35 mouse cellular contexts compared by ENCODE assay signal in the genomic region with DNA sequence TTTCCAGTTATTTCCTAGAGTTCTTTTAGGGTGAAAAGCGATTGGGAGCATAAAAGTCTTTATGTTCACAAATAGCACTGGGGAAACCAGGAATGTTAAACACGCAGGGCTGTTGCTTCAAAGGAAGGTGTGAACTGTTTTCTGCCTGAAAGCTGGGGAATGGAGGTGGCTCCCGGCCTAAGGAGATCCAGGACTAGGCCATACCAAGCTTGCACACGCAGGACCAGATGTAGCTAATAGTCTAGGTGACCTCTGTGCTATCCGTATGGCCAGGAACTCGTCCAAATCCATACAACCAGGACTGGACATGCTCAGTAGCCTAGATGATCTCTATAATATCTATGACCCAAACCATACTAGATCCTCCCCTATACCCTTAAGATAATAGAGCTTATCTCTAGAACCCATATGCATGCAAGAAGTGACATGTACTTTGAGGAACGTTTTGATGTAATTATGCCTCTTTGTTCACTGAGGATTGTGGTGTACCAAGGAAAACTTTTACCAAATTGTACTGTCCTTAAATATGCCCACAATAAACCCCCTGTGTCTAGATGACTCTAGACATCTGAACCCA. TPM values are rescaled to one million over a fixed set of nuclear protein-coding genes. Genes with fewer than 3 reads are reported as not detected.
A peak's percentile ranks its signal among the peaks of the same experiment; 100 is the strongest.
DNase-seq lines count a peak whose midpoint lies in the region; ATAC-seq and TF ChIP-seq lines count a peak whose summit lies in the region.
"Had no signal": no experiment of that assay in that cellular context is flagged by ENCODE, and none has a peak within 500 bp of the region (broad histone marks: within the 10 kb centered on the region; RNA-seq: fewer than 3 reads in every experiment).

No protein-coding gene starts in this region.

- no peaks in the 10 kb centered on the region for H3K4me1 ChIP-seq in liver, embryonic 11.5 days (replicated peaks; ENCODE audit: control insufficient read depth, insufficient read depth, low read length)
- H3K4me1 ChIP-seq in G1E (ENCODE audit: insufficient read depth, low read depth, low read length) = peaks cover 9% of the 10 kb centered on the region; the same call in 1 of the 2 replicates
- H3K4me1 ChIP-seq in liver, embryonic 15.5 days (replicated peaks) = peaks cover 8% of the 10 kb centered on the region
- no peaks in the 10 kb centered on the region for H3K4me1 ChIP-seq in forebrain, embryonic 16.5 days (replicated peaks; ENCODE audit: control insufficient read depth, insufficient read depth, low read length)
- H3K4me1 ChIP-seq in cerebellum, adult 2 months (ENCODE audit: control insufficient read depth, insufficient read depth, low read length) = no peaks in the 10 kb centered on the region
- H3K4me1 ChIP-seq: embryonic facial prominence, embryonic 10.5 days; embryonic facial prominence, embryonic 13.5 days; forebrain, embryonic 10.5 days; forebrain, embryonic 13.5 days; heart, embryonic 10.5 days; heart, embryonic 13.5 days had no signal

- TF ChIP-seq CTCF in G1E (IDR thresholded peaks at IDR 0.05; ENCODE audit: low read depth, low read length) = no peak
- TF ChIP-seq CTCF in cerebellum, adult 2 months (IDR thresholded peaks at IDR 0.05; ENCODE audit: borderline replicate concordance, insufficient read depth, low read depth, low read length) = no peak

- H3K9ac ChIP-seq in liver, embryonic 11.5 days (ENCODE audit: low read depth, low read length) = no peak overlapping the region
- H3K9ac ChIP-seq in liver, embryonic 15.5 days = no peak overlapping the region
- H3K9ac ChIP-seq in forebrain, embryonic 16.5 days (replicated peaks; ENCODE audit: low read depth, low read length) = no peak overlapping the region
- H3K9ac ChIP-seq: embryonic facial prominence, embryonic 13.5 days; forebrain, embryonic 13.5 days; forebrain, postnatal 0 days; heart, embryonic 13.5 days; hindbrain, embryonic 14.5 days had no signal

- 87% methylated on average over 7 of the region's 7 CpGs for WGBS in liver, embryonic 11.5 days
- WGBS in liver, embryonic 15.5 days (ENCODE audit: insufficient replicate concordance) = 60% methylated on average over 7 of the region's 7 CpGs
- 94% methylated on average over 7 of the region's 7 CpGs for WGBS in forebrain, embryonic 16.5 days
- WGBS in cerebellum, adult 2 months = 96% methylated on average over 7 of the region's 7 CpGs

- H3K9me3 ChIP-seq in liver, embryonic 11.5 days (ENCODE audit: control insufficient read depth, low read length) = no peaks in the 10 kb centered on the region
- H3K9me3 ChIP-seq in G1E (replicated peaks) = no peaks in the 10 kb centered on the region
- no peaks in the 10 kb centered on the region for H3K9me3 ChIP-seq in liver, embryonic 15.5 days (replicated peaks)
- H3K9me3 ChIP-seq in forebrain, embryonic 16.5 days (ENCODE audit: control insufficient read depth, low read length) = no peaks in the 10 kb centered on the region
- H3K9me3 ChIP-seq: embryonic facial prominence, embryonic 10.5 days; embryonic facial prominence, embryonic 13.5 days; forebrain, embryonic 10.5 days; forebrain, embryonic 13.5 days; heart, embryonic 10.5 days; heart, embryonic 13.5 days had no signal

- no peaks in the 10 kb centered on the region for H3K27me3 ChIP-seq in liver, embryonic 11.5 days (replicated peaks; ENCODE audit: control insufficient read depth, insufficient read depth, low read length)
- H3K27me3 ChIP-seq in G1E (ENCODE audit: insufficient read depth, low read length) = no peaks in the 10 kb centered on the region
- H3K27me3 ChIP-seq in liver, embryonic 15.5 days = no peaks in the 10 kb centered on the region
- no peaks in the 10 kb centered on the region for H3K27me3 ChIP-seq in forebrain, embryonic 16.5 days (replicated peaks; ENCODE audit: control insufficient read depth, insufficient read depth, low read length)
- H3K27me3 ChIP-seq in cerebellum, adult 2 months (ENCODE audit: control insufficient read depth, insufficient read depth, low read length) = no peaks in the 10 kb centered on the region
- H3K27me3 ChIP-seq: embryonic facial prominence, embryonic 13.5 days; forebrain, embryonic 13.5 days; heart, embryonic 13.5 days had no signal

- no peak for DNase-seq in liver, embryonic 11.5 days (ENCODE audit: low spot score)
- DNase-seq in liver = no peak
- DNase-seq in G1E (ENCODE audit: low spot score) = no peak
- no peak for DNase-seq in gastrocnemius, adult 18-20 months (ENCODE audit: low spot score)
- DNase-seq in cerebellum, adult 2 months = no peak
- DNase-seq: adrenal gland, adult 8-10 months; adrenal gland, postnatal 25 days; cerebellum, adult 18-20 months; cerebellum, adult 9-11 months; cerebellum, postnatal 36 days; embryo, embryonic 11 days; forebrain, postnatal 0 days; gastrocnemius, postnatal 10 days; gastrocnemius, postnatal 36 days; heart, adult 2 months; heart, postnatal 14 days; heart, postnatal 4 days had no signal

- H3K4me2 ChIP-seq in liver, embryonic 11.5 days = no peak overlapping the region
- no peak overlapping the region for H3K4me2 ChIP-seq in liver, embryonic 15.5 days
- H3K4me2 ChIP-seq in forebrain, embryonic 16.5 days (ENCODE audit: low read length) = no peak overlapping the region
- H3K4me2 ChIP-seq: embryonic facial prominence, embryonic 13.5 days; forebrain, embryonic 13.5 days; heart, embryonic 13.5 days; hindbrain, embryonic 14.5 days had no signal

- H3K4me3 ChIP-seq in liver, embryonic 11.5 days (ENCODE audit: low read depth, low read length) = no peak overlapping the region
- no peak overlapping the region for H3K4me3 ChIP-seq in G1E (ENCODE audit: low read depth, low read length)
- no peak overlapping the region for H3K4me3 ChIP-seq in liver, embryonic 15.5 days (replicated peaks)
- no peak overlapping the region for H3K4me3 ChIP-seq in forebrain, embryonic 16.5 days (replicated peaks; ENCODE audit: low read length)
- H3K4me3 ChIP-seq in cerebellum, adult 2 months (replicated peaks; ENCODE audit: insufficient read depth, low read depth, low read length) = no peak overlapping the region
- H3K4me3 ChIP-seq: embryonic facial prominence, embryonic 10.5 days; embryonic facial prominence, embryonic 13.5 days; erythroblast, embryonic 14.5 days; forebrain, embryonic 10.5 days; forebrain, embryonic 13.5 days; heart, adult 2 months; heart, embryonic 10.5 days; heart, embryonic 13.5 days had no signal

- peaks cover 6% of the 10 kb centered on the region; the same call in 1 of the 2 replicates for H3K36me3 ChIP-seq in liver, embryonic 11.5 days (ENCODE audit: control insufficient read depth, insufficient read depth, low read length)
- peaks cover 48% of the 10 kb centered on the region for H3K36me3 ChIP-seq in G1E (replicated peaks)
- peaks cover 31% of the 10 kb centered on the region for H3K36me3 ChIP-seq in liver, embryonic 15.5 days (replicated peaks)
- peaks cover 16% of the 10 kb centered on the region for H3K36me3 ChIP-seq in forebrain, embryonic 16.5 days (ENCODE audit: control insufficient read depth, insufficient read depth)

- no peak overlapping the region for H3K27ac ChIP-seq in liver, embryonic 11.5 days (ENCODE audit: low read depth, low read length)
- no peak overlapping the region for H3K27ac ChIP-seq in liver, embryonic 15.5 days (replicated peaks)
- no peak overlapping the region for H3K27ac ChIP-seq in forebrain, embryonic 16.5 days (ENCODE audit: low read length)
- H3K27ac ChIP-seq in cerebellum, adult 2 months (ENCODE audit: insufficient read depth, low read length) = no peak overlapping the region
- H3K27ac ChIP-seq: embryonic facial prominence, embryonic 10.5 days; embryonic facial prominence, embryonic 13.5 days; forebrain, embryonic 10.5 days; forebrain, embryonic 13.5 days; heart, adult 2 months; heart, embryonic 10.5 days; heart, embryonic 13.5 days; hindbrain, embryonic 14.5 days; hindbrain, postnatal 0 days had no signal

- no peak for TF ChIP-seq POLR2A in cerebellum, adult 2 months (IDR thresholded peaks at IDR 0.05; ENCODE audit: borderline replicate concordance, insufficient read depth, low read length)

- ATAC-seq in liver, embryonic 11.5 days (replicated peaks; ENCODE audit: low FRiP score) = peak; percentile 77
- ATAC-seq in G1E (ENCODE audit: extremely low read depth, insufficient number of reproducible peaks, low FRiP score, poor library complexity, severe bottlenecking) = peak; percentile 22
- peak; percentile 42 for ATAC-seq in erythroid progenitor cell, adult 5-6 weeks (replicated peaks; ENCODE audit: low FRiP score, poor library complexity, severe bottlenecking)
- ATAC-seq in liver, embryonic 15.5 days (ENCODE audit: insufficient read depth) = peak; percentile 71
- ATAC-seq in forebrain, embryonic 16.5 days = no peak
- ATAC-seq: activated CD4-positive, CD25-positive, alpha-beta regulatory T cell, adult 4 months; forebrain, embryonic 13.5 days; forebrain, postnatal 0 days; hindbrain, postnatal 0 days; inflammation-experienced regulatory T-cells, adult 6 months had no signal

RNA-seq across cellular contexts. Expression of gene Fhl5, which starts 15.2 kb away (rescaled TPM):
- polyA plus RNA-seq in liver, embryonic 11.5 days (2014; fragmentation: Nextera tagmentation; extraction: Ambion mirVana) = not detected in 2 replicates
- total RNA-seq in G1E (2014; fragmentation: Nextera tagmentation) (not detected in 2 replicates), G1E (2017) (0.17 and 0.22 TPM in 2 replicates)
- not detected in 2 replicates for polyA plus RNA-seq in G1E (2012)
- not detected in 2 replicates for total RNA-seq in erythroid progenitor cell, adult 5-6 weeks (2015; ENCODE audit: low replicate concordance)
- total RNA-seq in erythroid progenitor cell, adult 5-6 weeks (2017; ENCODE audit: low replicate concordance) = not detected in 2 replicates
- not detected in 2 replicates for polyA plus RNA-seq in liver, embryonic 15.5 days (2015; fragmentation: Nextera tagmentation; extraction: Ambion mirVana)
- 1 to 10 TPM; 6.4 to 7.1 TPM for total RNA-seq in gastrocnemius, adult 18-20 months (2021)
- not detected in 2 replicates for polyA plus RNA-seq in forebrain, embryonic 16.5 days (2015; fragmentation: Nextera tagmentation; extraction: Ambion mirVana)
- 0.16 and 0.28 TPM in 2 replicates for polyA plus RNA-seq in cerebellum, adult 2 months (2012; rRNA removed)
- total RNA-seq: ES-E14; forebrain, postnatal 0 days; granulocyte monocyte progenitor cell, adult 5-6 weeks had no signal
- polyA plus RNA-seq: activated CD4-positive, CD25-positive, alpha-beta regulatory T cell, adult 4 months; embryonic facial prominence, embryonic 10.5 days; embryonic facial prominence, embryonic 13.5 days; erythroblast, embryonic 14.5 days; forebrain, embryonic 10.5 days; forebrain, embryonic 13.5 days; forebrain, postnatal 0 days; heart, embryonic 10.5 days; heart, embryonic 13.5 days; heart, embryonic 16.5 days; hindbrain, embryonic 11.5 days; inflammation-experienced regulatory T-cells, adult 6 months had no signal

RNA-seq across cellular contexts. Expression of gene Ufl1, which starts 23.7 kb away (rescaled TPM):
- 31.1 and 35.4 TPM in 2 replicates for polyA plus RNA-seq in liver, embryonic 11.5 days (2014; fragmentation: Nextera tagmentation; extraction: Ambion mirVana)
- 34.2 and 36.6 TPM in 2 replicates for total RNA-seq in G1E (2014; fragmentation: Nextera tagmentation)
- total RNA-seq in G1E (2017) = 22.9 and 26.1 TPM in 2 replicates
- 1.8 and 2.3 TPM in 2 replicates for polyA plus RNA-seq in G1E (2012)
- total RNA-seq in erythroid progenitor cell, adult 5-6 weeks (2015; ENCODE audit: low replicate concordance) = 4.7 and 7.5 TPM in 2 replicates
- 2.6 and 3.0 TPM in 2 replicates for total RNA-seq in erythroid progenitor cell, adult 5-6 weeks (2017; ENCODE audit: low replicate concordance)
- polyA plus RNA-seq in liver, embryonic 15.5 days (2015; fragmentation: Nextera tagmentation; extraction: Ambion mirVana) = 20.8 and 23.0 TPM in 2 replicates
- total RNA-seq in gastrocnemius, adult 18-20 months (2021) = 10 to 100 TPM; 32.4 to 37.2 TPM
- 37.1 and 38.4 TPM in 2 replicates for polyA plus RNA-seq in forebrain, embryonic 16.5 days (2015; fragmentation: Nextera tagmentation; extraction: Ambion mirVana)
- polyA plus RNA-seq in cerebellum, adult 2 months (2012; rRNA removed) = 12.1 and 13.1 TPM in 2 replicates
